Mouse (Mus musculus): Measurements from ENCODE around the gene Scg2. TPM values are rescaled to one million over a fixed set of nuclear protein-coding genes. Genes with fewer than 3 reads are reported as not detected.

The Scg2 gene
- total RNA-seq, 2 experiments from 2014 or later: not detected

Other genes starting within 250 kb of the Scg2 start
- gene Ap1s3, start 231.9 kb upstream of the Scg2 start, total RNA-seq (2015; ENCODE audit: low replicate concordance): 0.58 and 3.1 TPM in 2 replicates
- 2.8 and 4.2 TPM in 2 replicates for gene Ap1s3, start 231.9 kb upstream of the Scg2 start, total RNA-seq (2017; ENCODE audit: low replicate concordance)

All from erythroblast, adult 5-6 weeks (primary cell).